In the genomic region with DNA sequence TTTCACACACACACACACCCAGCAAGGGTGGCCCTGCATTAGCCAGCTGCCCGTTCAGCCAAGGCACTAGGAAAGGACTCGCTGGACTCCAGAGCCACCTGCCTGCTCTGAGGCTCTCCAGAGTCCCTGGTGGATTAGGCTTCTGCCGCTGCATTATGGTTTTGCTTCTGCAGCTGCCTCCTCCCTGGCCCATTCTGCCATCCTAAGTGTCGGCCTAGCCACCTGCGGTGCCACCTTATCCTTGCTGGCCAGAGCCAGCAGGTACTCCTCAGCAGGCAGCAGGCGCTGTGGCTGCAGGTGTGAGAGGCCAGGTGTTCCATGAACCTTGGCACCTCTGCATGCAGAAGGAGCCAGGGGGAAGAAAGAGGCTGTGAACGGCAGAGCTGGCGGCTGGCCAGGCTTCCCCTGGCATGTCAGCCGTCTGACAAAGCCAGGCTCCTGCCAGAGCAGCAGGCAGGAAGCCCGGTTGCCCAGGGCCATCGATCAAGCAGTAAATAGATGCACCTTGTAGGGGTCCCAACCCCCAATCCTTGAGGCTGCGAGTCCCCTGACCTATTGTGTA, we compare ENCODE assay signal across 9 mouse cellular contexts. TPM values are rescaled to one million over a fixed set of nuclear protein-coding genes. Genes with fewer than 3 reads are reported as not detected.
DNase-seq lines count a peak whose midpoint lies in the region; ATAC-seq lines count a peak whose summit lies in the region.
"Had no signal": no experiment of that assay in that cellular context is flagged by ENCODE, and none has a peak within 500 bp of the region (broad histone marks: within the 10 kb centered on the region; RNA-seq: fewer than 3 reads in every experiment).

No protein-coding gene starts in this region.

- no peaks in the 10 kb centered on the region for H3K36me3 ChIP-seq in heart, embryonic 13.5 days
- no peaks in the 10 kb centered on the region for H3K36me3 ChIP-seq in kidney, embryonic 15.5 days
- no peaks in the 10 kb centered on the region for H3K36me3 ChIP-seq in neural tube, embryonic 15.5 days
- H3K36me3 ChIP-seq: liver, embryonic 13.5 days had no signal

- H3K4me3 ChIP-seq in heart, embryonic 13.5 days, result peak overlapping the region; percentile 2; the same call in 1 of the 2 replicates
- no peak overlapping the region for H3K4me3 ChIP-seq in kidney, embryonic 15.5 days (replicated peaks)
- no peak overlapping the region for H3K4me3 ChIP-seq in neural tube, embryonic 15.5 days (replicated peaks)
- H3K4me3 ChIP-seq: liver, embryonic 13.5 days had no signal

- no peak overlapping the region for H3K9ac ChIP-seq in heart, embryonic 13.5 days
- H3K9ac ChIP-seq in kidney, embryonic 15.5 days, result no peak overlapping the region
- H3K9ac ChIP-seq in neural tube, embryonic 15.5 days (replicated peaks), result peak overlapping the region; percentile 6; the same call in 1 of the 2 replicates
- H3K9ac ChIP-seq: liver, embryonic 13.5 days had no signal

- H3K27me3 ChIP-seq in heart, embryonic 13.5 days (replicated peaks), result no peaks in the 10 kb centered on the region; the same call in 1 of the 2 replicates
- H3K27me3 ChIP-seq in kidney, embryonic 15.5 days, result no peaks in the 10 kb centered on the region
- no peaks in the 10 kb centered on the region for H3K27me3 ChIP-seq in neural tube, embryonic 15.5 days (replicated peaks)
- H3K27me3 ChIP-seq: liver, embryonic 13.5 days had no signal

- ATAC-seq in cerebellum, adult (ENCODE audit: insufficient number of reproducible peaks, low FRiP score, low TSS enrichment), result no peak
- no peak for ATAC-seq in heart, embryonic 13.5 days (ENCODE audit: extremely low read depth, insufficient number of reproducible peaks, low FRiP score, low TSS enrichment)
- peak; percentile 60; the same call in 1 of the 2 replicates for ATAC-seq in kidney, embryonic 15.5 days (replicated peaks; ENCODE audit: low FRiP score)
- ATAC-seq in neural tube, embryonic 15.5 days (ENCODE audit: low FRiP score), result peak; percentile 74
- no peak for ATAC-seq in inflammation-experienced regulatory T-cells, adult 6 months

- peaks cover 20% of the 10 kb centered on the region for H3K4me1 ChIP-seq in heart, embryonic 13.5 days
- H3K4me1 ChIP-seq in kidney, embryonic 15.5 days, result peaks cover 12% of the 10 kb centered on the region
- H3K4me1 ChIP-seq in neural tube, embryonic 15.5 days, result peaks cover 14% of the 10 kb centered on the region
- H3K4me1 ChIP-seq: liver, embryonic 13.5 days had no signal

- 23% methylated on average over 12 of the region's 12 CpGs for WGBS in heart, embryonic 13.5 days
- 27% methylated on average over 12 of the region's 12 CpGs for WGBS in kidney, embryonic 15.5 days
- 10% methylated on average over 12 of the region's 12 CpGs for WGBS in neural tube, embryonic 15.5 days

- no peak overlapping the region for H3K27ac ChIP-seq in heart, embryonic 13.5 days (replicated peaks)
- no peak overlapping the region for H3K27ac ChIP-seq in kidney, embryonic 15.5 days
- H3K27ac ChIP-seq in neural tube, embryonic 15.5 days (replicated peaks), result peak overlapping the region; percentile 65
- H3K27ac ChIP-seq: liver, embryonic 13.5 days had no signal

- DNase-seq in cerebellum, postnatal 10 days, result peak; percentile 91 to 93
- peak; percentile 53 for DNase-seq in adrenal gland, postnatal 10 days
- DNase-seq in layer of hippocampus, adult 9-11 months, result no peak
- DNase-seq: liver, embryonic 13.5 days had no signal

- no peaks in the 10 kb centered on the region for H3K9me3 ChIP-seq in heart, embryonic 13.5 days
- no peaks in the 10 kb centered on the region for H3K9me3 ChIP-seq in kidney, embryonic 15.5 days (replicated peaks)
- no peaks in the 10 kb centered on the region for H3K9me3 ChIP-seq in neural tube, embryonic 15.5 days (replicated peaks)
- H3K9me3 ChIP-seq: liver, embryonic 13.5 days had no signal

- H3K4me2 ChIP-seq in heart, embryonic 13.5 days, result peak overlapping the region; percentile 41
- no peak overlapping the region for H3K4me2 ChIP-seq in kidney, embryonic 15.5 days
- H3K4me2 ChIP-seq in neural tube, embryonic 15.5 days, result peak overlapping the region; percentile 17
- H3K4me2 ChIP-seq: liver, embryonic 13.5 days had no signal

RNA-seq across cellular contexts. Expression of a gene that starts 14.8 kb away (rescaled TPM):
- 1 to 10 TPM; 1.4 to 1.9 TPM for total RNA-seq in adrenal gland, postnatal 10 days (2021)
- 19.2 and 20.8 TPM in 2 replicates for polyA plus RNA-seq in heart, embryonic 13.5 days (2015; fragmentation: Nextera tagmentation; extraction: Ambion mirVana)
- polyA plus RNA-seq in kidney, embryonic 15.5 days (2015; fragmentation: Nextera tagmentation; extraction: Ambion mirVana), result 71.1 and 77.9 TPM in 2 replicates
- 156 and 197 TPM in 2 replicates for polyA plus RNA-seq in neural tube, embryonic 15.5 days (2015; fragmentation: Nextera tagmentation; extraction: Ambion mirVana)
- not detected for polyA plus RNA-seq in inflammation-experienced regulatory T-cells, adult 6 months (2017; shearing (Covaris generic))

Comparison
In these comparisons a context has a peak if more than half of its experiments do, and no peak if none do; other contexts are left out.
1. ATAC-seq: peak in kidney, embryonic 15.5 days (single experiment) and neural tube, embryonic 15.5 days (single experiment); none in cerebellum, adult (single experiment), heart, embryonic 13.5 days (single experiment) and inflammation-experienced regulatory T-cells, adult 6 months (single experiment).
2. RNA of a gene that starts 14.8 kb away (polyA plus RNA-seq): 156 to 197 TPM in neural tube, embryonic 15.5 days, 71.1 to 77.9 TPM in kidney, embryonic 15.5 days and 19.2 to 20.8 TPM in heart, embryonic 13.5 days; not detected in inflammation-experienced regulatory T-cells, adult 6 months; every median in the first group is over 10 times any median in the second.